Mouse (Mus musculus): ENCODE results near the gene Ms4a5. TPM values are rescaled to one million over a fixed set of nuclear protein-coding genes. Genes with fewer than 3 reads are reported as not detected.

The Ms4a5 gene
- total and polyA plus RNA-seq, 2 experiments from 2014 or later, result not detected

DNA sequence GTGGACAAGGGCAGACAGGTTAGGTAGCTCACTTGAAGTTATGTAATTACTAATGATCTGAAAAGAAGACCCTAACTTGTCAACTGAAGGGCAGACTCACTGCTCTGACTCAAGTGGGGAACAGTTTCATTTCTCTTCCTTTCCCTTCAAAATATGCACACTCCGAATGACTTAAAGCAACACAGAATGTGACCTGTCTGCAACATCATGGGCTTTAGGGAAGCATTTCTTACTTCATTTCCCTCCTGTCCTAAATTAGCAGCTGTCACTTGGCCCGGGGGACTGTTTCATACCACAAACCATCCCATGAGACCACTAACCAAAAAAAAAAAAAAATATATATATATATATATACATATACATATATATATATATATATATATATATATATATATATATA lies 22.2 kb downstream of the Ms4a5 start:
- Histone ChIP-seq H3K4me2 (ENCODE audit: low read depth) (no peak overlapping the region), H3K9me3 (ENCODE audit: low read length) (no peaks in the 10 kb centered on the region), H3K4me1 (ENCODE audit: insufficient read depth) (no peaks in the 10 kb centered on the region), H3K4me3 (ENCODE audit: low read depth, low read length) (no peak overlapping the region), H3K9ac (no peak overlapping the region), H3K27ac (ENCODE audit: low read depth, low read length) (no peak overlapping the region), H3K36me3 (ENCODE audit: insufficient read depth) (no peaks in the 10 kb centered on the region), H3K27me3 (ENCODE audit: insufficient read depth, low read length) (no peaks in the 10 kb centered on the region)
- 100% methylated on average over 2 of the region's 2 CpGs for WGBS
- no peak for DNase-seq
- no peak for TF ChIP-seq CTCF (IDR thresholded peaks at IDR 0.05; ENCODE audit: low read depth)
- no peak for ATAC-seq

GRCm38 (mm10) chr19:11244230-11244629 lies 39.4 kb downstream of the Ms4a5 start:
- no peaks in the 10 kb centered on the region for H3K27me3 ChIP-seq (ENCODE audit: insufficient read depth, low read length)
- no peaks in the 10 kb centered on the region for H3K4me1 ChIP-seq (ENCODE audit: insufficient read depth)
- no peaks in the 10 kb centered on the region for H3K9me3 ChIP-seq (ENCODE audit: low read length)
- ATAC-seq (no peak), DNase-seq (no peak)
- H3K9ac ChIP-seq, result no peak overlapping the region
- TF ChIP-seq CTCF (IDR thresholded peaks at IDR 0.05; ENCODE audit: low read depth), result no peak
- H3K36me3 ChIP-seq (ENCODE audit: insufficient read depth), result no peaks in the 10 kb centered on the region
- no peak overlapping the region for H3K4me3 ChIP-seq (ENCODE audit: low read depth, low read length)
- no peak overlapping the region for H3K27ac ChIP-seq (ENCODE audit: low read depth, low read length)
- no peak overlapping the region for H3K4me2 ChIP-seq (ENCODE audit: low read depth)

DNA sequence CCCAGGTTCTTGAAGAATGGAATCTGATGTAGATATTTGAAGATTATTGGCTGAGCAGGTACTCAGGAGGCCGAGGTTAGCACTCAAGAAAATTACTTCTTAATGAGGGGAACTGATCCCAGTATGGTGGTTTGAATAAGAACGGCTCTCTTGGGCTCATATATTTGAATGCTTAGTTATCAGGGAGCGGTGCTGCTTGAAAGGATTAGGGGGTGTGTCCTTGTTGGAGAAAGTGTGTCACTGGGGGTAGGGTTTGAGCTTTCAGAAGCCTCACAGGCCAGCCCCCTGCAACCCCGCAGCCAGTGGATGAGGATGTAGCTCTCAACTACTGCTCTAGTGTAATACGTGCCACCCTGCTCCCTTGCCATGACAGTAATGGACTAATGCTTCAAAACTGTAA lies 41.1 kb downstream of the Ms4a5 start:
- no peaks in the 10 kb centered on the region for H3K27me3 ChIP-seq (ENCODE audit: insufficient read depth, low read length)
- H3K4me3 ChIP-seq (ENCODE audit: low read depth, low read length), result no peak overlapping the region
- H3K9ac ChIP-seq, result no peak overlapping the region
- H3K4me1 ChIP-seq (ENCODE audit: insufficient read depth), result no peaks in the 10 kb centered on the region
- H3K4me2 ChIP-seq (ENCODE audit: low read depth), result no peak overlapping the region
- TF ChIP-seq CTCF (IDR thresholded peaks at IDR 0.05; ENCODE audit: low read depth), result no peak
- ATAC-seq, result no peak
- no peak overlapping the region for H3K27ac ChIP-seq (ENCODE audit: low read depth, low read length)
- no peaks in the 10 kb centered on the region for H3K36me3 ChIP-seq (ENCODE audit: insufficient read depth)
- WGBS, result 45% methylated on average over 5 of the region's 5 CpGs
- H3K9me3 ChIP-seq (ENCODE audit: low read length), result no peaks in the 10 kb centered on the region
- no peak for DNase-seq

- TF ChIP-seq CTCF (IDR thresholded peaks at IDR 0.05; ENCODE audit: low read depth), result no peak
- Histone ChIP-seq H3K4me1 (ENCODE audit: insufficient read depth) (no peaks in the 10 kb centered on the region), H3K9ac (no peak overlapping the region), H3K4me3 (ENCODE audit: low read depth, low read length) (no peak overlapping the region), H3K36me3 (ENCODE audit: insufficient read depth) (no peaks in the 10 kb centered on the region), H3K4me2 (ENCODE audit: low read depth) (no peak overlapping the region), H3K27me3 (ENCODE audit: insufficient read depth, low read length) (no peaks in the 10 kb centered on the region), H3K9me3 (ENCODE audit: low read length) (no peaks in the 10 kb centered on the region), H3K27ac (ENCODE audit: low read depth, low read length) (no peak overlapping the region)
- DNase-seq (no peak), ATAC-seq (no peak)
Measured at GRCm38 (mm10) chr19:11235820-11236219, 47.9 kb downstream of the Ms4a5 start.

DNA sequence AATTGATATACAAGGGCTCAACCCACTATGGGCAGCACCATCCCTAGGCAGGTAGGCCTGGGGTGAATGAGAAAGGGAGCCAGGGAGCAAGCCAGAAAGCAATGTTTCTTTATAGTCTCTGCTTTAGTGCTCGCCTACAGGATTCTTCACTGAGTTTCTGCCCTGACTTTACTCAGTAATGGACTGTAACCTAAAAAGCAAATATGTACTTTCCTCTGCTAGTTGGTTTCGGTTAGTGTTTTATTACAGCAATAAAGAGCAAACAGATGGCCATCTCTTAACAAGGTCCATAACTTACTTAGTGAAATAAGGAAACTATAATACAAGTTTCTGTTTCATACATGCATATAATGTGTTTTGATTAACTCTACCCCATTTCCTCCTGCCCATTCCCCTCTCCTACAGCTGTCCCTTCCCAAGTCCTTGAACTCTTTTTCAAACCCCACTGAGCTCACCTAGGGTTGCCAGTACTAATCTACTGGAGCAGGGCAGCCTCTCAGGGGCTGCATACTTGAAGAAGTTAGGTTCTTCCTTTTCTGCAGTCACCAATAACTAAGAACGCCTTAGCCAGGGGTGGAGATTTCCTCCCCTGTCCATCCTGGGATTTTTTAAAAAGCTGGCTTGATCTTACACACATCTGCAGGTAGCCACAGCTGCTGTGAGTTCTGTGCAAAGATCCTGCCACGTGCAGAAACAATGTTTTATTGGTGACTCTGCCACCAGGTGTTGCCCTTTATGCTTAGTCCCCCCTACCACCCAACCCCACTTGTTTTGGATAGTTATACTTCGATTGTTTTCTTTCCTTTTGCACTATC lies 48.5 kb downstream of the Ms4a5 start:
- Histone ChIP-seq H3K9me3 (ENCODE audit: low read length) (no peaks in the 10 kb centered on the region), H3K4me1 (ENCODE audit: insufficient read depth) (no peaks in the 10 kb centered on the region), H3K9ac (no peak overlapping the region), H3K4me3 (ENCODE audit: low read depth, low read length) (no peak overlapping the region), H3K4me2 (ENCODE audit: low read depth) (no peak overlapping the region), H3K27ac (ENCODE audit: low read depth, low read length) (no peak overlapping the region), H3K36me3 (ENCODE audit: insufficient read depth) (no peaks in the 10 kb centered on the region), H3K27me3 (ENCODE audit: insufficient read depth, low read length) (no peaks in the 10 kb centered on the region)
- ATAC-seq, result no peak
- TF ChIP-seq CTCF (IDR thresholded peaks at IDR 0.05; ENCODE audit: low read depth), result no peak
- no peak for DNase-seq
- WGBS, result 72% methylated on average over 5 of the region's 5 CpGs

GRCm38 (mm10) chr19:11234244-11234643 lies 49.4 kb downstream of the Ms4a5 start:
- H3K4me1 ChIP-seq (ENCODE audit: insufficient read depth), result no peaks in the 10 kb centered on the region
- TF ChIP-seq CTCF (IDR thresholded peaks at IDR 0.05; ENCODE audit: low read depth), result no peak
- H3K27me3 ChIP-seq (ENCODE audit: insufficient read depth, low read length), result no peaks in the 10 kb centered on the region

GRCm38 (mm10) chr19:11232348-11232747 lies 51.3 kb downstream of the Ms4a5 start, which contains the start of gene Ms4a12:
Gene Ms4a12 (minus strand): TSS chr19:11232448.
- no peaks in the 10 kb centered on the region for H3K36me3 ChIP-seq (ENCODE audit: insufficient read depth)

More at GRCm38 (mm10) chr19:11234244-11234643, 49.4 kb downstream of the Ms4a5 start:
- 75% methylated on average over 5 of the region's 5 CpGs for WGBS
- DNase-seq, result no peak
- Histone ChIP-seq H3K36me3 (ENCODE audit: insufficient read depth) (no peaks in the 10 kb centered on the region), H3K9me3 (ENCODE audit: low read length) (no peaks in the 10 kb centered on the region), H3K27ac (ENCODE audit: low read depth, low read length) (no peak overlapping the region), H3K9ac (no peak overlapping the region), H3K4me2 (ENCODE audit: low read depth) (no peak overlapping the region), H3K4me3 (ENCODE audit: low read depth, low read length) (no peak overlapping the region)
- ATAC-seq, result no peak

More at GRCm38 (mm10) chr19:11232348-11232747, 51.3 kb downstream of the Ms4a5 start, which contains the start of gene Ms4a12:
- no peak within 1 kb of the TSS for H3K4me3 ChIP-seq (ENCODE audit: low read depth, low read length)
- ATAC-seq, result no peak
- H3K4me2 ChIP-seq (ENCODE audit: low read depth), result no peak within 1 kb of the TSS
- no peak for TF ChIP-seq CTCF (IDR thresholded peaks at IDR 0.05; ENCODE audit: low read depth)
- H3K9me3 ChIP-seq (ENCODE audit: low read length), result no peaks in the 10 kb centered on the region
- 71% methylated on average over 5 of the region's 5 CpGs for WGBS
- no peaks in the 10 kb centered on the region for H3K27me3 ChIP-seq (ENCODE audit: insufficient read depth, low read length)
- no peak within 1 kb of the TSS for H3K9ac ChIP-seq
- no peak within 1 kb of the TSS for H3K27ac ChIP-seq (ENCODE audit: low read depth, low read length)
- H3K4me1 ChIP-seq (ENCODE audit: insufficient read depth), result no peaks in the 10 kb centered on the region
- no peak for DNase-seq

Other genes starting within 250 kb of the Ms4a5 start
- gene Ms4a8a, start 202.8 kb downstream of the Ms4a5 start, total RNA-seq (2014; rRNA removed), result not detected in 2 replicates
- gene Ms4a8a, start 202.8 kb downstream of the Ms4a5 start, polyA plus RNA-seq (2015; fragmentation: Nextera tagmentation; extraction: Ambion mirVana), result not detected in 2 replicates
- not detected in 2 replicates for gene 1700017D01Rik, start 153.0 kb downstream of the Ms4a5 start, total RNA-seq (2014; rRNA removed)
- gene 1700017D01Rik, start 153.0 kb downstream of the Ms4a5 start, polyA plus RNA-seq (2015; fragmentation: Nextera tagmentation; extraction: Ambion mirVana), result not detected in 2 replicates
- not detected in 2 replicates for gene 1700025F22Rik, start 118.6 kb downstream of the Ms4a5 start, total RNA-seq (2014; rRNA removed)
- not detected in 2 replicates for gene 1700025F22Rik, start 118.6 kb downstream of the Ms4a5 start, polyA plus RNA-seq (2015; fragmentation: Nextera tagmentation; extraction: Ambion mirVana)
- gene Ms4a13, start 87.1 kb downstream of the Ms4a5 start, total RNA-seq (2014; rRNA removed), result not detected in 2 replicates
- gene Ms4a13, start 87.1 kb downstream of the Ms4a5 start, polyA plus RNA-seq (2015; fragmentation: Nextera tagmentation; extraction: Ambion mirVana), result not detected in 2 replicates
- gene Ms4a12, start 51.4 kb downstream of the Ms4a5 start, total RNA-seq (2014; rRNA removed), result not detected in 2 replicates
- not detected in 2 replicates for gene Ms4a12, start 51.4 kb downstream of the Ms4a5 start, polyA plus RNA-seq (2015; fragmentation: Nextera tagmentation; extraction: Ambion mirVana)
- 0.14 TPM in 1 of 2 replicates, not detected in the other for gene Ms4a1, start 17.6 kb downstream of the Ms4a5 start, total RNA-seq (2014; rRNA removed)
- gene Ms4a1, start 17.6 kb downstream of the Ms4a5 start, polyA plus RNA-seq (2015; fragmentation: Nextera tagmentation; extraction: Ambion mirVana), result 0.05 TPM in 1 of 2 replicates, not detected in the other
- gene Ms4a14, start 30.6 kb upstream of the Ms4a5 start, total RNA-seq (2014; rRNA removed), result not detected in 2 replicates
- 0.08 TPM in 1 of 2 replicates, not detected in the other for gene Ms4a14, start 30.6 kb upstream of the Ms4a5 start, polyA plus RNA-seq (2015; fragmentation: Nextera tagmentation; extraction: Ambion mirVana)
- gene Ms4a7, start 52.3 kb upstream of the Ms4a5 start, total RNA-seq (2014; rRNA removed), result 0.77 and 1.1 TPM in 2 replicates
- gene Ms4a7, start 52.3 kb upstream of the Ms4a5 start, polyA plus RNA-seq (2015; fragmentation: Nextera tagmentation; extraction: Ambion mirVana), result 3.3 and 4.0 TPM in 2 replicates
- gene Ms4a4a, start 91.7 kb upstream of the Ms4a5 start, total RNA-seq (2014; rRNA removed), result 1.2 TPM in 1 of 2 replicates, not detected in the other
- 0.58 and 2.9 TPM in 2 replicates for gene Ms4a4a, start 91.7 kb upstream of the Ms4a5 start, polyA plus RNA-seq (2015; fragmentation: Nextera tagmentation; extraction: Ambion mirVana)
- not detected in 2 replicates for gene Ms4a4c, start 120.9 kb upstream of the Ms4a5 start, total RNA-seq (2014; rRNA removed)
- 0.16 TPM in 1 of 2 replicates, not detected in the other for gene Ms4a4c, start 120.9 kb upstream of the Ms4a5 start, polyA plus RNA-seq (2015; fragmentation: Nextera tagmentation; extraction: Ambion mirVana)
- gene Ms4a4b, start 159.7 kb upstream of the Ms4a5 start, total RNA-seq (2014; rRNA removed), result not detected in 2 replicates
- not detected in 2 replicates for gene Ms4a4b, start 159.7 kb upstream of the Ms4a5 start, polyA plus RNA-seq (2015; fragmentation: Nextera tagmentation; extraction: Ambion mirVana)
- gene Ms4a6c, start 185.5 kb upstream of the Ms4a5 start, total RNA-seq (2014; rRNA removed), result 2.5 and 5.9 TPM in 2 replicates
- gene Ms4a6c, start 185.5 kb upstream of the Ms4a5 start, polyA plus RNA-seq (2015; fragmentation: Nextera tagmentation; extraction: Ambion mirVana), result 2.5 and 3.0 TPM in 2 replicates
- gene Gm8369, start 202.1 kb upstream of the Ms4a5 start, total RNA-seq (2014; rRNA removed), result 0.15 TPM in 1 of 2 replicates, not detected in the other
- gene Gm8369, start 202.1 kb upstream of the Ms4a5 start, polyA plus RNA-seq (2015; fragmentation: Nextera tagmentation; extraction: Ambion mirVana), result 0.54 and 0.73 TPM in 2 replicates
- 2.2 and 5.9 TPM in 2 replicates for gene Ms4a6b, start 232.6 kb upstream of the Ms4a5 start, total RNA-seq (2014; rRNA removed)
- 2.0 and 3.3 TPM in 2 replicates for gene Ms4a6b, start 232.6 kb upstream of the Ms4a5 start, polyA plus RNA-seq (2015; fragmentation: Nextera tagmentation; extraction: Ambion mirVana)